Mouse (Mus musculus): ENCODE results near the gene Cdr2l.

Cdr2l gene

GRCm38 (mm10) chr11:115437571-115438122 lies 55.9 kb downstream of the Cdr2l start:
- intact Hi-C loops (cut with DNase I), result no loop called here

GRCm38 (mm10) chr11:115439326-115439725 lies 57.6 kb downstream of the Cdr2l start:
- intact Hi-C loops (cut with DNase I), result no loop called here

GRCm38 (mm10) chr11:115439906-115440595 lies 58.3 kb downstream of the Cdr2l start, which contains the start of gene Trim80:
TSS of gene Trim80 (plus strand) at chr11:115440545.
- intact Hi-C loops (cut with DNase I), result no loop called here

DNA sequence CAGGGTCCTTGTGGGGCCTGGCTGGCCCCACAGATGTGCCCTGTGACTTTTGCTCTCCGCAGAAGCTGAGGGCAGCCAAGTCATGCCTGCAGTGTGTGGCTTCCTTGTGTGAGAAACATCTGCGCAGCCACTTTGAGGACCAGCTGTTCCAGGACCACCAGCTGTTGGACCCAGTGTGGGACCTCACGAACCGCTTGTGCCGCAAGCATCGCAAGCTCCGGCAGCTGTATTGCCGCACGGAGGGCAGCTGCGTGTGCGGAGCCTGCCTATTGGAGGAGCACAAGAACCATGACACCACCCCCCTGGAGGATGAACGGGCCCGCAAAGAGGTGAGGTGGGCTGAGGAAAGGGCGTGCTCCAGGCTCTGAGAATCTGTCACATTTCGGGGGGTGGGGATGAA lies 59.7 kb downstream of the Cdr2l start:
- intact Hi-C loops (cut with DNase I), result no loop called here
